Mouse (Mus musculus): Measurements from ENCODE around the gene Rita1. TPM values are rescaled to one million over a fixed set of nuclear protein-coding genes. Genes with fewer than 3 reads are reported as not detected.
A peak's percentile ranks its signal among the peaks of the same experiment; 100 is the strongest.

The Rita1 gene
- polyA plus RNA-seq, 1 experiment from 2014 or later, result 33.1 TPM

- H3K36me3 ChIP-seq (ENCODE audit: control insufficient read depth, insufficient read depth, low read length), result peaks cover 3% of the 10 kb centered on the region; the same call in 1 of the 2 replicates
- WGBS, result 37% methylated on average over 15 of the region's 15 CpGs
- H3K27me3 ChIP-seq (ENCODE audit: control insufficient read depth, insufficient read depth, low read depth, low read length), result no peaks in the 10 kb centered on the region
- no peak overlapping the region for H3K4me3 ChIP-seq (ENCODE audit: low read depth, low read length)
- H3K9me3 ChIP-seq (replicated peaks; ENCODE audit: control insufficient read depth, low read length, poor library complexity, severe bottlenecking), result no peaks in the 10 kb centered on the region
- H3K9ac ChIP-seq (ENCODE audit: low read depth, low read length), result no peak overlapping the region
- H3K4me2 ChIP-seq (ENCODE audit: low read length), result no peak overlapping the region
- peaks cover 12% of the 10 kb centered on the region for H3K4me1 ChIP-seq (ENCODE audit: control insufficient read depth, insufficient read depth, low read length)
- no peak for ATAC-seq
- no peak overlapping the region for H3K27ac ChIP-seq (ENCODE audit: low read length)
These were observed 27.4 kb downstream of the Rita1 start for GRCm38 (mm10) chr5:120584968-120585367.

- Histone ChIP-seq H3K9ac (ENCODE audit: low read depth, low read length) (no peak overlapping the region), H3K4me3 (ENCODE audit: low read depth, low read length) (no peak overlapping the region), H3K27me3 (ENCODE audit: control insufficient read depth, insufficient read depth, low read depth, low read length) (no peaks in the 10 kb centered on the region), H3K27ac (ENCODE audit: low read length) (no peak overlapping the region), H3K4me1 (ENCODE audit: control insufficient read depth, insufficient read depth, low read length) (peaks cover 9% of the 10 kb centered on the region), H3K36me3 (ENCODE audit: control insufficient read depth, insufficient read depth, low read length) (peaks cover 3% of the 10 kb centered on the region; the same call in 1 of the 2 replicates), H3K4me2 (ENCODE audit: low read length) (no peak overlapping the region), H3K9me3 (replicated peaks; ENCODE audit: control insufficient read depth, low read length, poor library complexity, severe bottlenecking) (no peaks in the 10 kb centered on the region)
- WGBS, result 95% methylated on average over 4 of the region's 4 CpGs
- ATAC-seq, result no peak
These were observed 28.9 kb downstream of the Rita1 start for GRCm38 (mm10) chr5:120583511-120583910.

- Histone ChIP-seq H3K9me3 (replicated peaks; ENCODE audit: control insufficient read depth, low read length, poor library complexity, severe bottlenecking) (no peaks in the 10 kb centered on the region), H3K27ac (ENCODE audit: low read length) (no peak overlapping the region), H3K9ac (ENCODE audit: low read depth, low read length) (no peak overlapping the region), H3K4me3 (ENCODE audit: low read depth, low read length) (no peak overlapping the region), H3K27me3 (ENCODE audit: control insufficient read depth, insufficient read depth, low read depth, low read length) (no peaks in the 10 kb centered on the region), H3K4me2 (ENCODE audit: low read length) (no peak overlapping the region), H3K36me3 (ENCODE audit: control insufficient read depth, insufficient read depth, low read length) (peaks cover 3% of the 10 kb centered on the region; the same call in 1 of the 2 replicates), H3K4me1 (ENCODE audit: control insufficient read depth, insufficient read depth, low read length) (peaks cover 2% of the 10 kb centered on the region; the same call in 1 of the 2 replicates)
- no peak for ATAC-seq
- 86% methylated on average over 9 of the region's 9 CpGs for WGBS
These were observed 30.4 kb downstream of the Rita1 start for GRCm38 (mm10) chr5:120582002-120582401.

- Histone ChIP-seq H3K4me3 (ENCODE audit: low read depth, low read length) (no peak overlapping the region), H3K27me3 (ENCODE audit: control insufficient read depth, insufficient read depth, low read depth, low read length) (no peaks in the 10 kb centered on the region), H3K4me1 (ENCODE audit: control insufficient read depth, insufficient read depth, low read length) (no peaks in the 10 kb centered on the region; the same call in 1 of the 2 replicates), H3K4me2 (ENCODE audit: low read length) (no peak overlapping the region), H3K9ac (ENCODE audit: low read depth, low read length) (peak overlapping the region; percentile 3; the same call in 1 of the 2 replicates), H3K36me3 (ENCODE audit: control insufficient read depth, insufficient read depth, low read length) (peaks cover 3% of the 10 kb centered on the region; the same call in 1 of the 2 replicates), H3K27ac (ENCODE audit: low read length) (no peak overlapping the region), H3K9me3 (replicated peaks; ENCODE audit: control insufficient read depth, low read length, poor library complexity, severe bottlenecking) (no peaks in the 10 kb centered on the region)
- no peak for ATAC-seq
- 79% methylated on average over 26 of the region's 26 CpGs for WGBS
These were observed 32.3 kb downstream of the Rita1 start for GRCm38 (mm10) chr5:120579898-120580626.

- no peaks in the 10 kb centered on the region for H3K9me3 ChIP-seq (replicated peaks; ENCODE audit: control insufficient read depth, low read length, poor library complexity, severe bottlenecking)
- no peak overlapping the region for H3K4me2 ChIP-seq (ENCODE audit: low read length)
- H3K9ac ChIP-seq (ENCODE audit: low read depth, low read length), result peak overlapping the region; percentile 3; the same call in 1 of the 2 replicates
- H3K27ac ChIP-seq (ENCODE audit: low read length), result no peak overlapping the region
- H3K36me3 ChIP-seq (ENCODE audit: control insufficient read depth, insufficient read depth, low read length), result peaks cover 3% of the 10 kb centered on the region; the same call in 1 of the 2 replicates
- H3K27me3 ChIP-seq (ENCODE audit: control insufficient read depth, insufficient read depth, low read depth, low read length), result no peaks in the 10 kb centered on the region
- no peak overlapping the region for H3K4me3 ChIP-seq (ENCODE audit: low read depth, low read length)
- WGBS, result 56% methylated on average over 26 of the region's 26 CpGs
- ATAC-seq, result no peak
- H3K4me1 ChIP-seq (ENCODE audit: control insufficient read depth, insufficient read depth, low read length), result no peaks in the 10 kb centered on the region; the same call in 1 of the 2 replicates
These were observed 33.0 kb downstream of the Rita1 start for GRCm38 (mm10) chr5:120579211-120579897.

GRCm38 (mm10) chr5:120578504-120579081 is 33.8 kb downstream of the Rita1 start:
- Histone ChIP-seq H3K36me3 (ENCODE audit: control insufficient read depth, insufficient read depth, low read length) (0 out of 2 replicates have a peak, but pooled peaks cover 3% of the 10 kb centered on the region), H3K4me1 (ENCODE audit: control insufficient read depth, insufficient read depth, low read length) (no peaks in the 10 kb centered on the region; the same call in 1 of the 2 replicates), H3K27ac (ENCODE audit: low read length) (no peak overlapping the region), H3K27me3 (ENCODE audit: control insufficient read depth, insufficient read depth, low read depth, low read length) (no peaks in the 10 kb centered on the region), H3K9ac (ENCODE audit: low read depth, low read length) (no peak overlapping the region), H3K9me3 (replicated peaks; ENCODE audit: control insufficient read depth, low read length, poor library complexity, severe bottlenecking) (no peaks in the 10 kb centered on the region), H3K4me3 (ENCODE audit: low read depth, low read length) (no peak overlapping the region), H3K4me2 (ENCODE audit: low read length) (no peak overlapping the region)
- WGBS, result 69% methylated on average over 12 of the region's 12 CpGs
- ATAC-seq, result no peak

GRCm38 (mm10) chr5:120577935-120578441 is 34.4 kb downstream of the Rita1 start:
- Histone ChIP-seq H3K27me3 (ENCODE audit: control insufficient read depth, insufficient read depth, low read depth, low read length) (no peaks in the 10 kb centered on the region), H3K9me3 (replicated peaks; ENCODE audit: control insufficient read depth, low read length, poor library complexity, severe bottlenecking) (no peaks in the 10 kb centered on the region), H3K4me3 (ENCODE audit: low read depth, low read length) (no peak overlapping the region), H3K27ac (ENCODE audit: low read length) (no peak overlapping the region), H3K36me3 (ENCODE audit: control insufficient read depth, insufficient read depth, low read length) (no peaks in the 10 kb centered on the region), H3K4me1 (ENCODE audit: control insufficient read depth, insufficient read depth, low read length) (no peaks in the 10 kb centered on the region; the same call in 1 of the 2 replicates), H3K9ac (ENCODE audit: low read depth, low read length) (no peak overlapping the region), H3K4me2 (ENCODE audit: low read length) (no peak overlapping the region)
- no peak for ATAC-seq
- 59% methylated on average over 10 of the region's 10 CpGs for WGBS

- no peak for ATAC-seq
- H3K9me3 ChIP-seq (replicated peaks; ENCODE audit: control insufficient read depth, low read length, poor library complexity, severe bottlenecking), result no peaks in the 10 kb centered on the region
- H3K4me3 ChIP-seq (ENCODE audit: low read depth, low read length), result no peak overlapping the region
- no peak overlapping the region for H3K4me2 ChIP-seq (ENCODE audit: low read length)
- 80% methylated on average over 11 of the region's 11 CpGs for WGBS
- no peak overlapping the region for H3K27ac ChIP-seq (ENCODE audit: low read length)
- no peaks in the 10 kb centered on the region; the same call in 1 of the 2 replicates for H3K4me1 ChIP-seq (ENCODE audit: control insufficient read depth, insufficient read depth, low read length)
- H3K36me3 ChIP-seq (ENCODE audit: control insufficient read depth, insufficient read depth, low read length), result no peaks in the 10 kb centered on the region
- H3K9ac ChIP-seq (ENCODE audit: low read depth, low read length), result no peak overlapping the region
- no peaks in the 10 kb centered on the region for H3K27me3 ChIP-seq (ENCODE audit: control insufficient read depth, insufficient read depth, low read depth, low read length)
These were observed 35.5 kb downstream of the Rita1 start for GRCm38 (mm10) chr5:120576781-120577301.
